Mouse (Mus musculus) CH12.LX (cell line): ENCODE measurements around the gene D2hgdh. TPM values are rescaled to one million over a fixed set of nuclear protein-coding genes. Genes with fewer than 3 reads are reported as not detected.

ENCODE experiments used
- DNase-seq: peaks from one replicate; pipeline ENCODE4 v3.0.0-alpha.2; 2013; ENCODE audit errors: extremely low read depth
- H3K27ac ChIP-seq: 2 replicates; pipeline ENCODE4 v1.5.1; 2012; ENCODE audit warnings: low read depth, mild to moderate bottlenecking, control low read depth, moderate library complexity; ENCODE audit not compliant: insufficient read depth
- H3K27me3 ChIP-seq: replicated peaks from 2 replicates; pipeline ENCODE3; 2012; ENCODE audit warnings: inconsistent platforms
- H3K36me3 ChIP-seq, 2 experiments: replicated peaks in 1 of 2; 2 replicates each; pipeline versions ENCODE3 to v1.6.1; 2012; ENCODE audit warnings: inconsistent platforms in 1 of 2, low read length in 1 of 2, mild to moderate bottlenecking in 1 of 2, mixed read lengths in 1 of 2, moderate library complexity in 1 of 2; ENCODE audit not compliant: control insufficient read depth in 1 of 2, insufficient read depth in 1 of 2
- H3K4me1 ChIP-seq, 2 experiments: 2 replicates each; pipeline ENCODE4 v1.6.1; 2012; ENCODE audit warnings: inconsistent platforms in 1 of 2, moderate library complexity in 1 of 2; ENCODE audit not compliant: insufficient read depth in 2 of 2, control insufficient read depth in 1 of 2
- H3K4me2 ChIP-seq: 2 replicates; pipeline ENCODE4 v1.6.1; 2012; ENCODE audit warnings: low read depth, mild to moderate bottlenecking, control low read depth; ENCODE audit not compliant: poor library complexity, insufficient read depth, severe bottlenecking
- H3K4me3 ChIP-seq, 3 experiments: fragments of 150-350 bp in 1 of 3; sonication (generic) in 1 of 3; replicated peaks in 1 of 3; 2 replicates each; pipeline versions ENCODE3 to v1.5.1; 2011 to 2012; ENCODE audit warnings: low read depth in 2 of 3, low read length in 2 of 3, mild to moderate bottlenecking in 2 of 3, moderate library complexity in 2 of 3, control low read depth in 1 of 3, improper control_type of control experiment in 1 of 3, inconsistent platforms in 1 of 3, mixed read lengths in 1 of 3; ENCODE audit not compliant: poor library complexity in 1 of 3
- H3K79me2 ChIP-seq: replicated peaks from 2 replicates; pipeline ENCODE4 v1.6.1; 2012; ENCODE audit warnings: mild to moderate bottlenecking, moderate library complexity; ENCODE audit not compliant: control insufficient read depth, poor library complexity, insufficient read depth, severe bottlenecking; ENCODE audit errors: extremely low read depth
- H3K9ac ChIP-seq: 2 replicates; pipeline ENCODE4 v1.6.1; 2012; ENCODE audit warnings: low read depth, mild to moderate bottlenecking, control low read depth, moderate library complexity; ENCODE audit not compliant: insufficient read depth
- H3K9me3 ChIP-seq: replicated peaks from 2 replicates; pipeline ENCODE3; 2012; ENCODE audit warnings: low read length, inconsistent platforms, mixed read lengths
- CHD2 ChIP-seq: IDR thresholded peaks from 2 replicates; pipeline ENCODE4 v1.6.1; 2011; ENCODE audit warnings: low read length, improper control_type of control experiment
- ELF1 ChIP-seq: IDR thresholded peaks from 2 replicates; pipeline ENCODE4 v1.6.1; 2014; ENCODE audit warnings: low read depth, mild to moderate bottlenecking, inconsistent platforms, low read length, improper control_type of control experiment
- EP300 ChIP-seq: IDR thresholded peaks from 2 replicates; pipeline ENCODE4 v1.6.1; 2011; ENCODE audit warnings: low read length, improper control_type of control experiment
- HCFC1 ChIP-seq: IDR thresholded peaks from 2 replicates; pipeline ENCODE4 v1.6.1; 2012; ENCODE audit warnings: low read depth, mild to moderate bottlenecking, inconsistent platforms, low read length, improper control_type of control experiment
- IRF4 ChIP-seq: IDR thresholded peaks from 2 replicates; pipeline ENCODE4 v1.6.1; 2014; ENCODE audit warnings: low read depth, mild to moderate bottlenecking, inconsistent platforms, low read length, improper control_type of control experiment
- JUN ChIP-seq: IDR thresholded peaks from 2 replicates; pipeline ENCODE4 v1.6.1; 2011; ENCODE audit warnings: low read depth, mild to moderate bottlenecking, low read length, improper control_type of control experiment, moderate library complexity; ENCODE audit not compliant: insufficient read depth
- JUND ChIP-seq: conservative IDR thresholded peaks from 2 replicates; pipeline ENCODE4 v1.6.1; 2011; ENCODE audit warnings: low read depth, low read length, improper control_type of control experiment
- KAT2A ChIP-seq: IDR thresholded peaks from 2 replicates; pipeline ENCODE4 v1.6.1; 2012; ENCODE audit warnings: low read length, improper control_type of control experiment, inconsistent platforms; ENCODE audit not compliant: insufficient replicate concordance
- MEF2A ChIP-seq: IDR thresholded peaks from 2 replicates; pipeline ENCODE4 v1.6.1; 2014; ENCODE audit warnings: low read depth, mild to moderate bottlenecking, inconsistent platforms, low read length, improper control_type of control experiment, borderline replicate concordance
- MXI1 ChIP-seq: IDR thresholded peaks from 2 replicates; pipeline ENCODE4 v1.6.1; 2011; ENCODE audit warnings: mild to moderate bottlenecking, low read depth, low read length, improper control_type of control experiment
- NELFE ChIP-seq: IDR thresholded peaks from 2 replicates; pipeline ENCODE4 v1.6.1; 2011; ENCODE audit warnings: low read depth, low read length, improper control_type of control experiment
- PAX5 ChIP-seq: IDR thresholded peaks from 2 replicates; pipeline ENCODE4 v1.6.1; 2012; ENCODE audit warnings: low read length, inconsistent platforms, mixed read lengths
- RCOR1 ChIP-seq: conservative IDR thresholded peaks from 2 replicates; pipeline ENCODE4 v1.6.1; 2012; ENCODE audit warnings: low read depth, mild to moderate bottlenecking, inconsistent platforms, low read length, improper control_type of control experiment
- SIN3A ChIP-seq: IDR thresholded peaks from 2 replicates; pipeline ENCODE4 v1.6.1; 2012; ENCODE audit warnings: low read length, improper control_type of control experiment, inconsistent platforms
- UBTF ChIP-seq: IDR thresholded peaks from 2 replicates; pipeline ENCODE4 v1.6.1; 2012; ENCODE audit warnings: low read depth, mild to moderate bottlenecking, inconsistent platforms, low read length, improper control_type of control experiment, moderate library complexity
- USF1 ChIP-seq: IDR thresholded peaks from 2 replicates; pipeline ENCODE4 v1.6.1; 2014; ENCODE audit warnings: low read depth, mild to moderate bottlenecking, inconsistent platforms, low read length, improper control_type of control experiment
- USF2 ChIP-seq: conservative IDR thresholded peaks from 2 replicates; pipeline ENCODE4 v1.6.1; 2011; ENCODE audit warnings: low read depth, low read length, improper control_type of control experiment
- ZC3H11A ChIP-seq: IDR thresholded peaks from 2 replicates; pipeline ENCODE4 v1.6.1; 2012; ENCODE audit warnings: low read depth, mild to moderate bottlenecking, inconsistent platforms, low read length, improper control_type of control experiment
- dilution Hi-C: fragments of 300-500 bp; cut with MboI; formaldehyde crosslinking; loops from 2 replicates; pipeline ENCODE4 v1.14.3; 2020; ENCODE audit warnings: low sequenced_read_pairs; ENCODE audit not compliant: extremely low pct_unique_long_range_greater_than_20kb, extremely low pct_ligation_motif_present
- in situ Hi-C: fragments of 300-500 bp; cut with MboI; formaldehyde crosslinking; loops from 3 replicates; pipeline ENCODE4 v1.14.3; 2019; ENCODE audit warnings: low sequenced_read_pairs, low pct_ligation_motif_present, low pct_unique_long_range_greater_than_20kb, mixed read lengths
- polyA plus RNA-seq: library from polyadenylated mRNA; unstranded; fragments of >175 nt; gene quantifications from 2 replicates; pipeline ENCODE4 v1.2.1, GENCODE M21; 2012; ENCODE audit warnings: low read depth; ENCODE audit not compliant: insufficient read length
- total RNA-seq, 2 experiments: library from RNA; depleted of rRNA; stranded (reverse); fragments of 300-350 nt in 1 of 2; fragments of >200 nt in 1 of 2; gene quantifications; 2 replicates each; pipeline ENCODE4 v1.2.3; 2012 to 2014

D2hgdh gene
- 12.1 and 14.3 TPM in 2 replicates for total RNA-seq (2012; rRNA removed)
- 10.3 and 13.1 TPM in 2 replicates for total RNA-seq (2014; rRNA removed)
- polyA plus RNA-seq, result 10.2 and 11.1 TPM in 2 replicates

DNA sequence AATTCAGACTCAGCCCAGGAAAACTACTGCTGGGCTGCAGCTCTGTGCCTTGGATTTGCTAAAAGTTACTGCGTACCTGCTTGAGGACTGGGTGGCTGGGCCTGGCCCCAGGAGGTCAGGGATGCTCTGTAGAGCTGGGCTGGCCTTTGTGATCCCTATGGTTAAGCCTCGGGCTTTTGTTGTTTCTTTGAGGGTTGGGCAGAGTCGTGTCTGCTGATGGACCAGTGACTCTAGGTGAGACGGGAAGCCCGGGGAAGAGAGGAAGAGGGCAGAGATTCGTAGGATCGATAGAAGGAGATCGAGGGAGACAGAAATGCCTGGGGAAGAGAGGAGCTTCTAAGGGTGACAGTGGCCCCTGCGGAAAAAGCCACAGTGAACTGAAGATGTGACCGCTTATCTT, at the start of gene D2hgdh:
Gene D2hgdh, plus strand, starts transcription at position 301 of the 400 bp plus-strand sequence.
- H3K9ac ChIP-seq, result peak within 1 kb of the TSS; percentile 84
- in situ Hi-C loops (no loop called here), dilution Hi-C loops (no loop called here)
- no peak for DNase-seq
- H3K27me3 ChIP-seq, result no peaks in the 10 kb centered on the region
- peaks cover 6 to 19% of the 10 kb centered on the region in 2 experiments for H3K4me1 ChIP-seq
- no peaks in the 10 kb centered on the region for H3K79me2 ChIP-seq
- no peaks in the 10 kb centered on the region for H3K9me3 ChIP-seq
- H3K27ac ChIP-seq, result peak within 1 kb of the TSS; percentile 94
- H3K36me3 ChIP-seq, result peaks cover 4 to 43% of the 10 kb centered on the region in 2 experiments
- peak within 1 kb of the TSS; percentile 81 for H3K4me2 ChIP-seq
- H3K4me3 ChIP-seq, result peak within 1 kb of the TSS; percentile 41 to 78 (median 56)
- TF ChIP-seq MXI1 (no peak), PAX5 (no peak), RCOR1 (no peak), KAT2A (no peak), UBTF (no peak), HCFC1 (no peak), SIN3A (no peak), EP300 (no peak), USF2 (no peak)

DNA sequence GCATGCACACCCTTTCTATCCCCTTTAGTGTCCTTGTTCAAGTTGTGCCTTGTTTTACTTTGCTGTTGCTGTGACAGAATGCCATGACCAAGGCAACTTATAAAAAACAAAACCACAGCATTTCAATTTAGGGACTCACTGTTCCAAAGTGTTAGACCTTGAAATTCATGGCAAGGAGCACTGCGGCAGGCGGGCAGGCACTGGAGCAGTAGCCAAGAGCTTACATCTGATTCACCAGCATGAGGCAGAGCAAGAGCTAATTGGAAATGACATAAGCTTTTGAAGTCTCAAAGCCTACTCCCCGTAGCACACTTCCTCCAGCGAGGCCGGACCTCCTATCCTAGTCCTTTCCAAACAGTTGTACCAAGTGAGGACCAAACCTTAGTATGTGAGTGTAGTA, 48.0 kb upstream of the D2hgdh start:
- H3K4me3 ChIP-seq, result no peak overlapping the region
- H3K9me3 ChIP-seq, result no peaks in the 10 kb centered on the region
- no peaks in the 10 kb centered on the region for H3K4me1 ChIP-seq
- H3K4me2 ChIP-seq, result no peak overlapping the region
- no peak overlapping the region for H3K9ac ChIP-seq
- TF ChIP-seq MEF2A (no peak), JUN (no peak), USF1 (no peak), UBTF (no peak)
- TF ChIP-seq, all 38 proteins: peak for 0
- dilution Hi-C loops, result no loop called here
- Histone ChIP-seq H3K27me3 (no peaks in the 10 kb centered on the region), H3K79me2 (no peaks in the 10 kb centered on the region), H3K36me3 (peaks cover 55 to 85% of the 10 kb centered on the region in 2 experiments), H3K27ac (no peak overlapping the region)
- no peak for DNase-seq
- in situ Hi-C loops, result no loop called here

DNA sequence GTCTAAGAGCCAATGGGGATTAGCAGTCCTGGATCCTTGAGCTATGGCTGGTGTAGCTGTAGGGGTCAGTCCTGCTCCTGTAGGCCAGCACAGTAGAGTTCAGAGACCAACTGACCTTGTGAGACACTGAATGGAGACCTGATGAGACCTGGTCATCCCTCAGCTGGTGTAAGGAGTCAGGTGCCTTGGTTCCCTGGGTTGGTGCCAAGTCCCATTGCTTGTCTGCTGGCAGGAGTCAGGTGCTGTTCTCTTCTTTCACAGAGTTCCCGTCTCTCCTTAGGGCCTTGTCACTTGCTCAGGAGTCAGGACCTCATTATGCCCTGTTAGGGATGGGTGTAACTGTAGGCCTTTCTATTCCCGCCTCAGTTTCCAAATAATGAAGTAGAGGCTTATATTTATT, 37.8 kb upstream of the D2hgdh start:
- dilution Hi-C loops, result no loop called here
- Histone ChIP-seq H3K27me3 (no peaks in the 10 kb centered on the region), H3K79me2 (no peaks in the 10 kb centered on the region), H3K4me1 (no peaks in the 10 kb centered on the region), H3K4me2 (no peak overlapping the region), H3K9ac (no peak overlapping the region), H3K36me3 (peaks cover 65 to 87% of the 10 kb centered on the region in 2 experiments), H3K4me3 (no peak overlapping the region), H3K27ac (no peak overlapping the region), H3K9me3 (no peaks in the 10 kb centered on the region)
- TF ChIP-seq ELF1, result no peak
- no peak for TF ChIP-seq IRF4
- no peak for TF ChIP-seq NELFE
- no peak for TF ChIP-seq JUND
- TF ChIP-seq CHD2, result no peak
- TF ChIP-seq ZC3H11A, result no peak
- no peak for DNase-seq
- in situ Hi-C loops, result no loop called here
